ENCODE assay signal across 23 mouse cellular contexts in the genomic region with DNA sequence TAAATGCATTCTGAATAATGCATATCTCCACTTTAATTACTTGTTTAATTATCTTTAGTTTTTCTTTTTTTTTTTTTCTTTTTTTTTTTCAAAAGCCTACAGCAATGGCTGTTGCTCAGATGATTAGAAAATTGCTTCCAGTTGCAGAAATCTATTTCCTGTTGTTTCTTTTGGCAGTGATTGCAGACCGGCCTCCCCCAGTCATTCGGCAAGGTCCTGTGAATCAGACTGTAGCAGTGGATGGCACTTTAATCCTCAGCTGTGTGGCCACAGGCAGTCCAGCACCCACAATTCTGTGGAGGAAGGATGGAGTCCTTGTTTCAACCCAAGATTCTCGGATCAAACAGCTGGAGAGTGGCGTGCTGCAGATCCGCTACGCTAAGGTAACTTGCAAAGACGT.
DNase-seq lines count a peak whose midpoint lies in the region; ATAC-seq lines count a peak whose summit lies in the region.
"Had no signal": no experiment of that assay in that cellular context is flagged by ENCODE, and none has a peak within 500 bp of the region (broad histone marks: within the 10 kb centered on the region; RNA-seq: fewer than 3 reads in every experiment).

No protein-coding gene starts in this region.

- H3K4me2 ChIP-seq in forebrain, embryonic 15.5 days (replicated peaks) = no peak overlapping the region
- H3K4me2 ChIP-seq in forebrain, embryonic 14.5 days (ENCODE audit: low read length) = no peak overlapping the region
- H3K4me2 ChIP-seq in midbrain, embryonic 13.5 days (replicated peaks) = no peak overlapping the region
- no peak overlapping the region for H3K4me2 ChIP-seq in midbrain, embryonic 11.5 days
- H3K4me2 ChIP-seq: kidney, embryonic 15.5 days; lung, embryonic 14.5 days; neural tube, embryonic 12.5 days had no signal

- H3K9ac ChIP-seq in forebrain, embryonic 15.5 days (replicated peaks) = no peak overlapping the region
- no peak overlapping the region for H3K9ac ChIP-seq in forebrain, embryonic 14.5 days (ENCODE audit: low read length)
- H3K9ac ChIP-seq in midbrain, embryonic 13.5 days (replicated peaks) = no peak overlapping the region
- H3K9ac ChIP-seq in midbrain, embryonic 11.5 days (ENCODE audit: low read length) = no peak overlapping the region
- H3K9ac ChIP-seq: kidney, embryonic 15.5 days; liver, embryonic 14.5 days; lung, embryonic 14.5 days; neural tube, embryonic 12.5 days had no signal

- no peak for DNase-seq in forebrain, embryonic 14.5 days (ENCODE audit: low spot score)
- DNase-seq in midbrain, embryonic 11.5 days (ENCODE audit: low spot score, missing footprints) = no peak
- peak; percentile 11 for DNase-seq in brain, adult 2 months (ENCODE audit: low read depth, low spot score)
- peak; percentile 61 for DNase-seq in fibroblast of lung, adult 2 months (ENCODE audit: low read depth)
- no peak for DNase-seq in heart, adult 8-10 months (ENCODE audit: low spot score)
- DNase-seq in cerebellum, postnatal 10 days = no peak
- DNase-seq: cerebellum, adult 18-20 months; cerebellum, postnatal 36 days; embryo, embryonic 11 days; heart, postnatal 4 days; kidney, postnatal 4 days; lung, embryonic 14.5 days; retina, postnatal 1 day; right cerebral cortex, postnatal 25 days; spleen, adult 18-20 months had no signal

- H3K4me3 ChIP-seq in forebrain, embryonic 15.5 days = no peak overlapping the region
- H3K4me3 ChIP-seq in forebrain, embryonic 14.5 days (ENCODE audit: low read depth, low read length) = no peak overlapping the region
- no peak overlapping the region for H3K4me3 ChIP-seq in midbrain, embryonic 13.5 days (replicated peaks)
- H3K4me3 ChIP-seq in midbrain, embryonic 11.5 days (ENCODE audit: low read depth, low read length) = no peak overlapping the region
- H3K4me3 ChIP-seq: heart, embryonic 10.5 days; kidney, embryonic 15.5 days; neural tube, embryonic 12.5 days had no signal

- H3K36me3 ChIP-seq in forebrain, embryonic 15.5 days = 0 out of 2 replicates have a peak, but pooled peaks cover 4% of the 10 kb centered on the region
- no peaks in the 10 kb centered on the region for H3K36me3 ChIP-seq in forebrain, embryonic 14.5 days (ENCODE audit: control insufficient read depth, insufficient read depth, low read length)
- H3K36me3 ChIP-seq in midbrain, embryonic 13.5 days = peaks cover 19% of the 10 kb centered on the region
- no peaks in the 10 kb centered on the region for H3K36me3 ChIP-seq in midbrain, embryonic 11.5 days (ENCODE audit: control insufficient read depth, insufficient read depth, low read length)

- H3K27ac ChIP-seq in forebrain, embryonic 15.5 days (replicated peaks) = peak overlapping the region; percentile 13
- H3K27ac ChIP-seq in forebrain, embryonic 14.5 days (ENCODE audit: low read depth, low read length) = no peak overlapping the region
- H3K27ac ChIP-seq in midbrain, embryonic 13.5 days = peak overlapping the region; percentile 44; the same call in 1 of the 2 replicates
- H3K27ac ChIP-seq in midbrain, embryonic 11.5 days (ENCODE audit: low read depth, low read length) = no peak overlapping the region
- H3K27ac ChIP-seq: heart, embryonic 10.5 days; kidney, embryonic 15.5 days; liver, embryonic 14.5 days; neural tube, embryonic 12.5 days had no signal

- no peaks in the 10 kb centered on the region for H3K9me3 ChIP-seq in forebrain, embryonic 15.5 days
- H3K9me3 ChIP-seq in forebrain, embryonic 14.5 days (replicated peaks; ENCODE audit: control insufficient read depth, low read length) = no peaks in the 10 kb centered on the region
- H3K9me3 ChIP-seq in midbrain, embryonic 13.5 days = no peaks in the 10 kb centered on the region
- H3K9me3 ChIP-seq in midbrain, embryonic 11.5 days (ENCODE audit: control insufficient read depth, low read length) = no peaks in the 10 kb centered on the region
- H3K9me3 ChIP-seq: heart, embryonic 10.5 days; kidney, embryonic 15.5 days; neural tube, embryonic 12.5 days had no signal

- no peak for ATAC-seq in forebrain, embryonic 15.5 days (replicated peaks)
- ATAC-seq in forebrain, embryonic 14.5 days = no peak
- ATAC-seq in midbrain, embryonic 13.5 days = no peak
- no peak for ATAC-seq in midbrain, embryonic 11.5 days (ENCODE audit: low FRiP score)
- ATAC-seq: intestine, postnatal 0 days; Patski had no signal

- H3K27me3 ChIP-seq in forebrain, embryonic 15.5 days = no peaks in the 10 kb centered on the region
- no peaks in the 10 kb centered on the region for H3K27me3 ChIP-seq in forebrain, embryonic 14.5 days (replicated peaks; ENCODE audit: control insufficient read depth, insufficient read depth, low read length)
- no peaks in the 10 kb centered on the region for H3K27me3 ChIP-seq in midbrain, embryonic 13.5 days
- no peaks in the 10 kb centered on the region for H3K27me3 ChIP-seq in midbrain, embryonic 11.5 days (ENCODE audit: control insufficient read depth, insufficient read depth, low read length)
- H3K27me3 ChIP-seq: kidney, embryonic 15.5 days; neural tube, embryonic 12.5 days had no signal

- peaks cover 17% of the 10 kb centered on the region for H3K4me1 ChIP-seq in forebrain, embryonic 15.5 days
- H3K4me1 ChIP-seq in forebrain, embryonic 14.5 days (ENCODE audit: control insufficient read depth, insufficient read depth, low read length) = no peaks in the 10 kb centered on the region
- H3K4me1 ChIP-seq in midbrain, embryonic 13.5 days (replicated peaks) = peaks cover 7% of the 10 kb centered on the region; the same call in 1 of the 2 replicates
- H3K4me1 ChIP-seq in midbrain, embryonic 11.5 days (ENCODE audit: control insufficient read depth, insufficient read depth, low read length) = no peaks in the 10 kb centered on the region
- H3K4me1 ChIP-seq: heart, embryonic 10.5 days; kidney, embryonic 15.5 days; neural tube, embryonic 12.5 days had no signal

- 77% methylated on average over 7 of the region's 7 CpGs for WGBS in forebrain, embryonic 15.5 days
- WGBS in forebrain, embryonic 14.5 days = 87% methylated on average over 7 of the region's 7 CpGs
- WGBS in midbrain, embryonic 13.5 days = 77% methylated on average over 7 of the region's 7 CpGs
- 91% methylated on average over 7 of the region's 7 CpGs for WGBS in midbrain, embryonic 11.5 days

Comparison
In these comparisons a context has a peak if more than half of its experiments do, and no peak if none do; other contexts are left out.
1. H3K27ac ChIP-seq: peak in forebrain, embryonic 15.5 days (single experiment) and midbrain, embryonic 13.5 days (single experiment); none in forebrain, embryonic 14.5 days (single experiment) and midbrain, embryonic 11.5 days (single experiment).
2. DNase-seq: peak in brain, adult 2 months (single experiment) and fibroblast of lung, adult 2 months (single experiment); none in forebrain, embryonic 14.5 days (single experiment), midbrain, embryonic 11.5 days (single experiment), heart, adult 8-10 months (single experiment) and cerebellum, postnatal 10 days (0 of 2).